Mouse (Mus musculus) adrenal gland, postnatal 14 days (tissue): ENCODE measurements around the gene Thtpa. TPM values are rescaled to one million over a fixed set of nuclear protein-coding genes. Genes with fewer than 3 reads are reported as not detected.

ENCODE experiments used
- DNase-seq: peaks from one replicate; pipeline ENCODE4 v3.0.0; 2021; ENCODE audit warnings: mixed read lengths
- long read RNA-seq, 2 experiments: library from polyadenylated mRNA; stranded (forward); transcript quantifications; one replicate each; pipeline ENCODE4 v2.0.0; 2021
- total RNA-seq: library from RNA; stranded (reverse); gene quantifications from 2 replicates; pipeline ENCODE4 v1.2.3, GENCODE M21; 2021

Thtpa gene
- 11.3 and 15.8 TPM in 2 replicates for total RNA-seq
- long read RNA-seq, experiment 1, transcript Thtpa-201 (2 exons, 2,830 nt): major isoform, 33 of 36 reads
- long read RNA-seq, experiment 1, partial matches to known transcripts: 0 of 36 reads
- long read RNA-seq, experiment 1, other reads (novel, unspliced or antisense): 3 of 36 reads
- long read RNA-seq, experiment 2, transcript Thtpa-201 (2 exons, 2,830 nt): major isoform, 19 of 20 reads
- long read RNA-seq, experiment 2, partial matches to known transcripts: 0 of 20 reads
- long read RNA-seq, experiment 2, other reads (novel, unspliced or antisense): 1 of 20 reads

GRCm38 (mm10) chr14:55094704-55095231 lies at the start of gene Thtpa:
Gene Thtpa, plus strand, starts transcription at chr14:55094784.
- DNase-seq: peak; percentile 90

- no peak for DNase-seq
Measured at GRCm38 (mm10) chr14:55047971-55048531, 46.5 kb upstream of the Thtpa start.

GRCm38 (mm10) chr14:55052496-55052895 lies 42.1 kb upstream of the Thtpa start:
- peak; percentile 27 for DNase-seq

GRCm38 (mm10) chr14:55053050-55053449 lies 41.5 kb upstream of the Thtpa start:
- no peak for DNase-seq

- peak; percentile 34 for DNase-seq
Measured at GRCm38 (mm10) chr14:55053708-55054190, 40.8 kb upstream of the Thtpa start.

GRCm38 (mm10) chr14:55054191-55054749 lies 40.3 kb upstream of the Thtpa start:
- no peak for DNase-seq

- peak; percentile 93 for DNase-seq
Measured at GRCm38 (mm10) chr14:55055167-55055834, 39.3 kb upstream of the Thtpa start.

- DNase-seq: no peak
Measured at GRCm38 (mm10) chr14:55059009-55059408, 35.6 kb upstream of the Thtpa start.

- no peak for DNase-seq
Measured at GRCm38 (mm10) chr14:55059931-55060330, 34.7 kb upstream of the Thtpa start.

- DNase-seq: no peak
Measured at GRCm38 (mm10) chr14:55061845-55062244, 32.7 kb upstream of the Thtpa start.

GRCm38 (mm10) chr14:55062626-55063025 lies 32.0 kb upstream of the Thtpa start:
- DNase-seq: peak; percentile 38

- DNase-seq: no peak
Measured at GRCm38 (mm10) chr14:55063117-55063516, 31.5 kb upstream of the Thtpa start.

GRCm38 (mm10) chr14:55063581-55064381 lies 30.8 kb upstream of the Thtpa start:
- peak; percentile 37 for DNase-seq

- DNase-seq: no peak
Measured at GRCm38 (mm10) chr14:55064481-55065370, 29.9 kb upstream of the Thtpa start.

- no peak for DNase-seq
Measured at GRCm38 (mm10) chr14:55065391-55065790, 29.2 kb upstream of the Thtpa start.

- no peak for DNase-seq
Measured at GRCm38 (mm10) chr14:55066042-55066441, 28.5 kb upstream of the Thtpa start.

GRCm38 (mm10) chr14:55071756-55072155 lies 22.8 kb upstream of the Thtpa start:
- peak; percentile 42 for DNase-seq

- no peak for DNase-seq
Measured at GRCm38 (mm10) chr14:55074416-55074815, 20.2 kb upstream of the Thtpa start.

GRCm38 (mm10) chr14:55076224-55076623 lies 18.4 kb upstream of the Thtpa start:
- DNase-seq: no peak

GRCm38 (mm10) chr14:55076956-55077355 lies 17.6 kb upstream of the Thtpa start:
- no peak for DNase-seq
